Mouse (Mus musculus) heart, embryonic 15.5 days (tissue): Measurements from ENCODE around the gene Grem1. TPM values are rescaled to one million over a fixed set of nuclear protein-coding genes. Genes with fewer than 3 reads are reported as not detected.

Source experiments
- polyA plus RNA-seq: library from polyadenylated mRNA; unstranded; fragments of >200 nt; fragmentation: Nextera tagmentation; extraction: Ambion mirVana; gene quantifications from 2 replicates; pipeline ENCODE4 v1.2.1, GENCODE M21; 2015

The Grem1 gene
- polyA plus RNA-seq, 1 experiment from 2014 or later: 0.09 TPM

Other genes starting within 250 kb of the Grem1 start
- gene Scg5, start 70.5 kb upstream of the Grem1 start, polyA plus RNA-seq: 1.1 and 2.0 TPM in 2 replicates
- 22.3 and 24.8 TPM in 2 replicates for gene Arhgap11a, start 90.0 kb upstream of the Grem1 start, polyA plus RNA-seq